Mouse (Mus musculus): ENCODE data around the gene Adgrg3.
"Not testable (repeated sequence)": the region's sequence is repeated elsewhere in the genome, so short reads cannot be mapped to it uniquely, and the experiment has no call there.

Gene Adgrg3

DNA sequence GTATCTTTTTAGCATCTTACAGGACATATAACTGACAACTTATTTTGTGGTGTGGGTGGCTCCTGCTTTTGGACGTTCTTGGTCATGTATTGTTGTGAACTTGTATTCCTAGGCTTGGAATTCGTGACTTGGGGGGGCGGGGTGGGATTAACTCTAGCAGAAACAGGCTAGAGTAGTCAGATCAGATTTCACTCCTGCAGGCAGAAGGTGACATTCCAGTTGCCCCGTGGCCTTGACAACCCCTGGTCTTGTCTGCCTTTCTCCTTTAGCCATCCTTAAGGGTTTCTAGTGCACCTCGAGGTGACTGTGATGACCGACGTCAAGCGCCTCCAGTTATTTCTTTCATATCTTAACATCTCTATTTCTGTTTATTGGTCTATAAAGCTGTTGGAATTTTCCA, 5.7 kb downstream of the Adgrg3 start:
- DNase-seq (ENCODE audit: extremely low read depth, low read depth): no peak

DNA sequence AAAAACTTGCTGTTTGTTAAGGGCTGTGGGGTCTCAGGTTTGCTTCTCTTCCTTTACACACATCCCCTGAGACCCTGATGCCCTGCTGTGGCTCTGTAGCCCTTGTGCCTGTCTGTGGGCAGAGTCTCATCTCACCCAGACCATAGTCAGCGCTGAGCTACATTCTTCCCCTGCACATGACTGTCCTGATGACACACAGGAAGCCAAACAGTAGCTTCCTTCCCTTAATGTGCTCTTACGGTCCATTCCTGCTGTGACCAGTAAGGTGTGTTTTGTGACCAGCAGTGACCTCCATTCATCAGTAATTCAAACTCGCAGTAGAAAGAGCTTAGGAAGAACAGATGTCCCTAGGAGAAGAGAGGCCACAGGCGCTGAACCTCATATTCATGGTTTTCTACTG, 6.9 kb downstream of the Adgrg3 start:
- DNase-seq (ENCODE audit: extremely low read depth, low read depth): no peak

DNA sequence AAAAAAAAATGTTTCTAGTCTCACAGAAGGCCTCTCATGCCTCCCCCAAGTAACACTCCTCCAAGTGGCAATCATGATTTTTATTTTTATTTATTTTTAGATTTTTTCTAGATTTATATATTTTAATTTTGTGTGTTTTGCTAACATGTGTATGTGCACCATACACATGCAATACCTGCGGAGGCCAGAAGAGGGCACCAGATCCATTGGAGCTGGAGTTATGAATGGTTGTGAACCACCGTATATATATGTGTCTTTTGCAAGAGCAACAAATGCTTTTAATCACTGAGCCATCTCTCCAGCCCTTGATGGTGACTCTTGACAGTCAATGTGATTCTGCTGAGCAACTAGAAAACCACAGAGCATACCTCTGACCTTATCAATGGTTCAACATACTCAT, 7.9 kb downstream of the Adgrg3 start:
- DNase-seq (ENCODE audit: extremely low read depth, low read depth): peak; percentile 37

DNA sequence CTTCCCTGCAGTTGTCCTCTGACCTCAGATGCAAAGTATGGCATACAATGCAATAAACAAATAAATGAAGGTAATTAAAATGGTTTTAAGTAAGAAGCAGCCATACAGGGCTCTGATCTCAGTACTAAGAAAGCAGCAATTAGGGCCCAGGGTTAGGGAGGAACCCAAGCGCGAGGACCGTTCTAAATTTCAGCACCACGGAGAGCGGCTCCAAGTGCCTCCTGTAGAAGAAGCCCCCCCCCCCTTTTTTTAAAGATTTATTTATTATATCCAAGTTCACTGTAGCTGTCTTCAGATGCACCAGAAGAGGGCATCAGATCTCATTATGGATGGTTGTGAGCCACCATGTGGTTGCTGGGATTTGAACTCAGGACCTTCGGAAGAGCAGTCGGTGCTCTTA, 10.9 kb downstream of the Adgrg3 start:
- not testable (repeated sequence) for DNase-seq (ENCODE audit: extremely low read depth, low read depth)

DNA sequence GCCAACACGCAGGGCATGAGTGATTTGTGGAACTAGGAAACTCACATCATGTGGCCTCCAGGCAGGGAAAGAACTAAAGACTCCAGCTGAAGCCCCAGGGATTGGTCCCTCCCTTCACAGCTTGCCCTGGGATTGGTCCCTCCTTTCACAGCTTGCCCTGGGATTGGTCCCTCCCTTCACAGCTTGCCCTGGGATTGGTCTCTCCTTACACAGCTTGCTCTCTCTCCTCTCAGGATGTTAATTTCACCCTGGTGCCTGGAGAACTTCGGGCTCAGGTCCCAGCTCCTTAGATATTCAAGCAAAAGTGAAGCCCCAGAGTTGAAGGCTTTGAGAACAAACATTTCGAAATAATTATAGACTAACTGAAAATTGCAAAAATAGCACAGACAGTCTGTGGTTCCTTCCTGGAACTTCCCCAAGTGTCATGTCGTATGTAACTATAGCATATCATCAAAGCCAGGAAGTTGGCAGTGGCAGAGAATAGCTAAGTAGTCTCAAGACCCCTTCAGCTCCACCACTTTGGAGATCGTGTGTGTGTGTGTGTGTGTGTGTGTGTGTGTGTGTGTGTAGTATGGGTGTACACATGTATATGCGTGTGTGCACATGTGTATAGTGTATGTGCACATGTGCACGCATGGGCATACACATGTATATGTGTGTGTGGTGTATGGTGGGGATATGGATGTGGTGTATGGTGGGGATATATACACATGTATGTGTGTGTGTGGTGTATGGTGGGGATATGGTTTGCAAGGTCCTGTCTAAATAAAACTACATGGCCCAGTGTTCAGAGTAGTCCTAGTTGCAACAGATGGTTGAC, 19.8 kb downstream of the Adgrg3 start:
- DNase-seq (ENCODE audit: extremely low read depth, low read depth): peak; percentile 50

DNA sequence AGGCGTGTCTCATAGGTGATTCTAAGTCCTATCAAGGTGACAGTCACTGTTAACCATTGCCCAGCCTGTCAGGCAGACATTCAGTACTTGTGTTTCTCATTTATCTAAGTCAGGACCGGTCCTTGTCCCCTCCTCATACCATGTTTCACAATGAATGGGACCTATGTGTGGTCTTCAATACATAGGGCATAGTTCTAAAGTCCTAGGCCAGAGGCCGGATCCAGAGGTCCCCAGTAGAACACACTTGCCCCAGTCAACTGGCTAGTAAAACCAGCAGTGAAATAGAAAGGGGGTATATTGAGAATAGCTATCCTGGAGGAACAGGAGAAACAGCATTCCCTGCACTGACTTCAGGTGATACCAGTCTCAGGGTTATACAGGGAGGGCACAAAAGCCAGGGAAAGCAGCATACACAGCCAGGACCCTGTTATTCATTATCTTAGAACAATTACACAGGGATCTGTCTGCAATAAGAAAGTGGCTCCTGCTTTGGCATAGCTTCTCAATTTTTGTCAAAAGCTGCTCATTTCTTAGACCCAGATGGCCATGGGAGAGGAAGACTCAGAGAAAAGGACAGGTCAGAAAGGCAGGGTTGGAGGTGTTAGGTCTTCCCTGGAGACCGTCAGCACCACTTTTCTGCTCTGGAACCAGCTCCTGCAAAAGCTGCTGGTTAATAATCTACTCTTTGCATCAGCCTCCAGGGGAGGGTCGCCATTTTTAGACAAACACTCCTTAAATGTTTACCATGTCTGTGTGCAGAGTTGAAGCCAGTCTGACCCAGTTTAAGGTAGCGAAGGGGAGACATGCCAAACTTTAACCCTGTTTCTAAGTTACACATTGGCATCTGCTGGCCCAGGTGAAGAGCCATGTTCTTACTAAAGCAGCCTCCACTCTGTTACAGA, 24.6 kb downstream of the Adgrg3 start:
- no peak for DNase-seq (ENCODE audit: extremely low read depth, low read depth)

- no peak for DNase-seq (ENCODE audit: extremely low read depth, low read depth)
Observed at GRCm38 (mm10) chr8:95044811-95045210, 27.3 kb downstream of the Adgrg3 start.

GRCm38 (mm10) chr8:95046982-95047381, 29.5 kb downstream of the Adgrg3 start:
- no peak for DNase-seq (ENCODE audit: extremely low read depth, low read depth)

GRCm38 (mm10) chr8:95047884-95048680, 30.6 kb downstream of the Adgrg3 start:
- DNase-seq (ENCODE audit: extremely low read depth, low read depth): no peak

DNA sequence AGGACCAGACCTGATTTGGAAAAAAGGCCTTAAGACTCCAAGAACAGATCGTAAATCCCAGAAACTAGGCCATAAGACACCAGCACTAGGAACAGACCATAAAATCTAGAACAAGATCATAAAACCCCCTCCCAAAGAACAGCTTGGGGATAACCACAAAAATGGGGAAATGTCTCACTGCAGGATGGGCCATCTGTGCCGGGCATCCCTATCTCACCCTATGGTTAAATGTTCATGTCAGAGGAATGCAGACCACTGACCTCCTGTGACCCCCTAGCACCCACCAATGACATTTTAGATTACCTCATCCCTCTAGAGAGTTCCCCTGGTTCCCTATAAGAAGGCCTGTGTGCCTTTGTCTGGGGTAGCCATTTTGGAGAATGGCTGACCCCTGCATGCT, 32.1 kb downstream of the Adgrg3 start:
- no peak for DNase-seq (ENCODE audit: extremely low read depth, low read depth)

DNA sequence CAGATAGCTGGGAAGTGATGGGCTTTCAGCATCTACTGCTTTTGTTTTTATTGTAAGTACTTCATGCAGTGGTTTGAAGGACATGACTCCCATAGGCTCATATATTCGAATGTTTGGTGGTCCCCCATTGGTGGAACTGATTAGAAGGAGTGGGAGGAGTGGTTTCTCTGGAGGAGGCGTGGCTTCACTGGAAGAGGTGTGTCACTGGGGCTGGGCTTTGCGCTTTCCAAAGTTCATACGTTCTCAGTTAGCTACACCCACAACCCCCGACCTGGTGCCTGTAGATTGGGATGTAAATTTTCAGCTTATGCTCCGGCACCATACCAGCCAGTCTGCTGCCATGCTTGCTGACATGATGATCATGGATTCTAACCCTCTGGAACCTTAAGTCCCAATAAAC, 36.9 kb downstream of the Adgrg3 start:
- no peak for DNase-seq (ENCODE audit: extremely low read depth, low read depth)

DNA sequence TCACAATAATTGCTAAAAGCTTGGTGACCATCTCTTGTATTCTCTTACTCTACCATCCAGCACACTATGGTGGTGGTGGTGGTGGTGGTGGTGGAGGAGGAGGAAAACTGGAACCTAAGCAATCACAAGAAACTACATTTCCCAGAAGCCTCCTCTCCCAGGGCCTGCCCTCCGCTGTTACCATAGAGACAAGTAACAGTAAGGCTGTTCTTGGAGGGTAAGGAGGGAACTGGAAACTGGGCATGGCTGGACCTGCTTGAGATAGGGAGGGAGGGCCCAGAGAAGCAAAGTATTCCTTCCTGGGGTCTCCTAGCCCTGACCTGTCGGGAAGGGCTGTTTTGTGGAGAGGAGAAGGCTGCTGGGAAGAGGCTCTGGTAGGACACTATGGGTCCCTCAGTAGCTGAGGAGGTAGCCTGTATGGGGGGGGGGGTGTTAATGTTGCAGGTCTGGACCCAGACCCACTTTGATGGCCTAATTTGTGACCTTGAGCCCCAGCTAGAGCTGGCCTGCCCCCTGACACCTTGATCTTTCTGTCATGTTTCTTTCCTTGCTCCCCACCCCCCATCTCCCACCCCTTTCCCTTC, 37.5 kb downstream of the Adgrg3 start, which contains the start of gene Drc7:
Gene Drc7, plus strand, starts transcription at position 177 of the 584 bp plus-strand sequence.
- no peak for DNase-seq (ENCODE audit: extremely low read depth, low read depth)

DNA sequence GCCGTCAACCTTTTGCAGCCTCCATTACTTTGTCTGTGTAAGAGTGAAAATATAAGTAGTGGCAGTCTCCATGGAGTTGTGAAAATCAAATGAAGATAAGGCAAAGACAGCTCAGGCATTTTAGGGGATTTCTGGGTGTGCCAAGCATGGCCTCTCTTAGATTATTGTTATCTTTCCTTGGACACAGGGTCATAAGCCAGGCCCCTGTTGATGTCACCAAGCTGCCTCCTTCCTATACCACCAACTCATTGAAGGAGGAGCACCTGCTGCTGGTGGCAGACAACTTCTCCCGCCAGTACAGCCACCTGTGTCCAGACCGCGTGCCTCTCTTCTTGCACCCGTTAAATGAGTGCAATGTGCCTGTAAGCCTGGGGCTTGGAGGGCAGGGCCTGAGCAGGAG, 38.9 kb downstream of the Adgrg3 start:
- DNase-seq (ENCODE audit: extremely low read depth, low read depth): no peak

DNA sequence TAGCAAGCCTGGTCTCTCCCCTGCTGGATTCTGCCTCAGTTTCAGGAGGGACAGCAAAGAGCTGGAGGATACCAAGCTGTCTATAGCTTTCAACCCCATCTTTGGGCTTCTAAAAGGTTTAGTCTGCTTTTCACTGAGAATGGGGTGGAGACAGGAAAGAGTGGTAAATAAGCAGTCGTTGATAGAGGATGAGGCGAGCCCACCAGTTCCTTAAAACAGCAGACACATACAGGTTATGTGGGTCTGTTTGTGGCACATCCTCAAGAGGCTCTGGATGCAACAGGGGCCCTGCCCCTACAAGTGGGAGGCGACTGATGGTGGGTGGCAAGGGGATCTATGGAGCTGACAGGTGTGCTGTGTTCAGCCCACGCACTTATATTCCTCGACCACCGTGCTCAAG, 41.2 kb downstream of the Adgrg3 start:
- DNase-seq (ENCODE audit: extremely low read depth, low read depth): peak; percentile 87

DNA sequence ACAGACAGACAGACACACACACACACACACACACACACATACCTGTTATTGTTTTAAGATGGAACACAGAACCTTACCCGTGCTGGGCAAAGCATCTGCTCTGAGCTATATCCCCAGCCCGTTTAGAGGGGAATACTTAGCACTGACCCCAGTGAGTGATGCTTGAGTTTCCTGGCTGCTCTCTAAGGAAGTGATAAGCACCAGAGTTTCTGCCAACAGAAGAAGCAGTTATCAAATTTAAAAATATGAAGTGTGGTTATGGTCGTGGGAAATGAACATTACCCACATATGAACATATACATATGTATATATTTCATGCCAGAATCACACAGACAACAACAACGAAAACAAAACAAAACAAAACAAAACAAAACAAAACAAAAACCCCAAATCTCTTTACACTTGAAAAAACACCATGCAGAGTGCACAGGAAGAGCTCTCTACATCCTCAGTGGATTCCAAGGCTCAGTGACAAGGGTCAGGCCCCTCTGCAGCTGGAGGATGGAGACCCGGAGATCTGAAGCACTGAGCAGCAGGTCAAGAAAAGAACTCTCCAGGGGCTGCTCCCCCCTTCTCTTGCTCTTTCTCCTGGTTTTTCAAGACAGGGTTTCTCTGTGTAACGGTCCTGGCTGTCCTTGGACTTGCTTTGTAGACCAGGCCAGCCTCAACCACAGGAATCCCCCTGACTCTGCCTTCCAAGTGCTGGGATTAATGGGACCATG, 42.5 kb downstream of the Adgrg3 start:
- peak; percentile 52 for DNase-seq (ENCODE audit: extremely low read depth, low read depth)

DNA sequence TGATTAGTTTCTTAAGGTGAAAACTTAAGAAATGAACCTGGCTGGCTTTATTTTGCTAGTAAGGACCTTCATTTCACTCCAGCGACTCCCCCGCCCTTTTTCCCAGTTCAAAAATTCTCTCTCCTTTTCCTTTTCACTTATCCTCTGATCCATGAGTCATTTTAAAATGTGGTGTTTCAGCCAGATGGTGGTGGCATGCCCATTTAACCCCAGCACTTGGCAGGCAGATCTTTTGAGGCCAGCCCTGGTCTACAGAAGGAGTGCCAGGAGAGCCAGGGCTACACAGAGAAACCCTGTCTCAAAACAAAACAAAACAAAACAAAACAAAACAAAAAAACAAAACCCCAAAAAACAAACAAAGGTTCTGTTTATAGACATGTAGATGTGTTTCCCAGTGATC, 47.0 kb downstream of the Adgrg3 start:
- no peak for DNase-seq (ENCODE audit: extremely low read depth, low read depth)

- peak; percentile 44 for DNase-seq (ENCODE audit: extremely low read depth, low read depth)
Observed at GRCm38 (mm10) chr8:95067582-95067981, 50.1 kb downstream of the Adgrg3 start.

- no peak for DNase-seq (ENCODE audit: extremely low read depth, low read depth)
Observed at GRCm38 (mm10) chr8:95075504-95075903, 58.0 kb downstream of the Adgrg3 start.

- DNase-seq (ENCODE audit: extremely low read depth, low read depth): no peak
Observed at GRCm38 (mm10) chr8:95076151-95076550, 58.7 kb downstream of the Adgrg3 start.

DNA sequence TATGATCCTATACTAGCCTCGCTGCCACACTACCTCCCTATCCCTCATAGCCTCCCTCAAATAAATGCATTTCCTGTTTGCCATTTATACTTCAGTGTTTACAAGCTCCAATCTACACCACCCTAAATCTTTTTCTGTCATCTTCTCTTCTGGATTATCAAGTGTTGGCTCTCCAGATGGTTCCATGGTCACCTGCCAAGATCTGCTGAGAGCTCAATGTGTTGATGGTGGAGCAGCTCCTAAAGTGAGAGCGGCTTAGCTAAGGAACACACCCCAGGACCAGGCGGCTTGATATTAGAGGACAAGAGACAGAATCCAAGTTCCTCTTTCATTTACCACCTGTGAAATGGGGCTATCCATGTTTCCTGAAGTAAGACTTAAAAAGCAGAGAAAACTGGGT, 60.6 kb downstream of the Adgrg3 start:
- no peak for DNase-seq (ENCODE audit: extremely low read depth, low read depth)

- no peak for DNase-seq (ENCODE audit: extremely low read depth, low read depth)
Observed at GRCm38 (mm10) chr8:95079305-95079704, 61.8 kb downstream of the Adgrg3 start.
